Mouse (Mus musculus) 416B (cell line): ENCODE results near the gene Ap1s2.

Experiments used
- DNase-seq: peaks from one replicate; pipeline ENCODE4 v3.0.0; 2011; ENCODE audit warnings: low read depth

Ap1s2 gene

GRCm38 (mm10) chrX:163908337-163909250 lies at the start of gene Ap1s2:
Gene Ap1s2 (plus strand): TSS chrX:163909017.
- DNase-seq = peak; percentile 93

- DNase-seq = no peak
Observed at GRCm38 (mm10) chrX:163867711-163868379, 41.0 kb upstream of the Ap1s2 start.

- DNase-seq = no peak
Observed at GRCm38 (mm10) chrX:163868659-163869278, 40.0 kb upstream of the Ap1s2 start.

GRCm38 (mm10) chrX:163875932-163876331 lies 32.9 kb upstream of the Ap1s2 start:
- no peak for DNase-seq

GRCm38 (mm10) chrX:163876636-163877035 lies 32.2 kb upstream of the Ap1s2 start:
- DNase-seq = no peak

- no peak for DNase-seq
Observed at GRCm38 (mm10) chrX:163879039-163879438, 29.8 kb upstream of the Ap1s2 start.

GRCm38 (mm10) chrX:163879461-163879860 lies 29.4 kb upstream of the Ap1s2 start:
- peak; percentile 5 for DNase-seq

GRCm38 (mm10) chrX:163885539-163885981 lies 23.3 kb upstream of the Ap1s2 start:
- no peak for DNase-seq

GRCm38 (mm10) chrX:163897354-163897753 lies 11.5 kb upstream of the Ap1s2 start:
- peak; percentile 33 for DNase-seq

GRCm38 (mm10) chrX:163899431-163900020 lies 9.3 kb upstream of the Ap1s2 start:
- DNase-seq = no peak

- no peak for DNase-seq
Observed at GRCm38 (mm10) chrX:163906861-163907260, 2.0 kb upstream of the Ap1s2 start.

GRCm38 (mm10) chrX:163908003-163908336 lies 847 bp upstream of the Ap1s2 start:
- no peak for DNase-seq

- peak; percentile 33 for DNase-seq
Observed at GRCm38 (mm10) chrX:163909381-163909780, 564 bp downstream of the Ap1s2 start.

- peak; percentile 24 for DNase-seq
Observed at GRCm38 (mm10) chrX:163912791-163913190, 4.0 kb downstream of the Ap1s2 start.

GRCm38 (mm10) chrX:163929550-163929949 lies 20.7 kb downstream of the Ap1s2 start:
- DNase-seq = no peak

- DNase-seq = no peak
Observed at GRCm38 (mm10) chrX:163934731-163935130, 25.9 kb downstream of the Ap1s2 start.

- peak; percentile 32 for DNase-seq
Observed at GRCm38 (mm10) chrX:163938587-163938986, 29.8 kb downstream of the Ap1s2 start.

- no peak for DNase-seq
Observed at GRCm38 (mm10) chrX:163944381-163944780, 35.6 kb downstream of the Ap1s2 start.

- DNase-seq = peak; percentile 51
Observed at GRCm38 (mm10) chrX:163951618-163952017, 42.8 kb downstream of the Ap1s2 start.

- no peak for DNase-seq
Observed at GRCm38 (mm10) chrX:163957381-163957780, 48.6 kb downstream of the Ap1s2 start.

- DNase-seq = peak; percentile 79
Observed at GRCm38 (mm10) chrX:163957803-163958466, 49.1 kb downstream of the Ap1s2 start.

- peak; percentile 94 for DNase-seq
Observed at GRCm38 (mm10) chrX:163958467-163958875, 49.7 kb downstream of the Ap1s2 start, which contains the start of gene Zrsr2. Gene Zrsr2 (minus strand): TSS chrX:163958661.
